Mouse (Mus musculus) left cerebral cortex, adult 18-20 months (tissue): ENCODE data around the gene Vps37b. TPM values are rescaled to one million over a fixed set of nuclear protein-coding genes. Genes with fewer than 3 reads are reported as not detected.

Experiments
- microRNA-seq, 2 experiments: library from miRNA; unstranded; fragments of <30 nt; microRNA quantifications; one replicate each; pipeline ENCODE4 v1.2.0; 2021
- total RNA-seq, 2 experiments: library from RNA; stranded (reverse); gene quantifications; 2 replicates each; pipeline ENCODE4 v1.2.3; 2021

Gene Vps37b
- total RNA-seq, 2 experiments from 2014 or later: 43.2 to 50.5 TPM

Small RNA genes lying within 50 kb of the gene (microRNA-seq; reads per million reads assigned to microRNA genes)
- gene Mir7032: 0.99 to 3.6 reads per million in 2 experiments

Other genes with a start within 250 kb of the Vps37b start
- gene Hcar2, start 166.8 kb downstream of the Vps37b start, total RNA-seq: not detected
- 1 to 10 TPM; 1.7 to 2.2 TPM for gene Hcar1, start 152.2 kb downstream of the Vps37b start, total RNA-seq
- 10 to 100 TPM; 68.1 to 74.0 TPM for gene Denr, start 125.1 kb downstream of the Vps37b start, total RNA-seq
- gene Gm43518, start 104.9 kb downstream of the Vps37b start, total RNA-seq: 1 to 10 TPM in 1 of 2 experiments, under 1 TPM in 1; 0.80 to 1.1 TPM
- gene Ccdc62, start 101.6 kb downstream of the Vps37b start, total RNA-seq: 1 to 10 TPM; 2.5 to 2.7 TPM
- 10 to 100 TPM; 66.5 to 67.7 TPM for gene Hip1r, start 58.6 kb downstream of the Vps37b start, total RNA-seq
- gene Abcb9, start 63.5 kb upstream of the Vps37b start, total RNA-seq: 10 to 100 TPM; 53.1 to 57.1 TPM
- gene Ogfod2, start 80.0 kb upstream of the Vps37b start, total RNA-seq: 10 to 100 TPM; 36.3 to 39.2 TPM
- gene Arl6ip4, start 83.8 kb upstream of the Vps37b start, total RNA-seq: 10 to 100 TPM; 60.7 to 65.3 TPM
- 100 to 1,000 TPM; 259 to 274 TPM for gene Pitpnm2, start 217.5 kb upstream of the Vps37b start, total RNA-seq